Mouse (Mus musculus): ENCODE data around the gene Elovl6. TPM values are rescaled to one million over a fixed set of nuclear protein-coding genes. Genes with fewer than 3 reads are reported as not detected.

The Elovl6 gene
- polyA plus RNA-seq, 1 experiment from 2014 or later: 14.0 TPM

- ATAC-seq (ENCODE audit: borderline replicate concordance, extremely low read depth, low FRiP score, low TSS enrichment): no peak
- Histone ChIP-seq H3K36me3 (no peaks in the 10 kb centered on the region), H3K4me2 (no peak overlapping the region), H3K9me3 (no peaks in the 10 kb centered on the region), H3K9ac (no peak overlapping the region), H3K4me3 (no peak overlapping the region), H3K27ac (no peak overlapping the region), H3K4me1 (no peaks in the 10 kb centered on the region; the same call in 1 of the 2 replicates), H3K27me3 (no peaks in the 10 kb centered on the region)
- 68% methylated on average over 1 of the region's 1 CpGs for whole genome bisulfite sequencing
Measured at GRCm38 (mm10) chr3:129545228-129545627, 13.1 kb downstream of the Elovl6 start.

- Histone ChIP-seq H3K4me3 (no peak overlapping the region), H3K9me3 (no peaks in the 10 kb centered on the region), H3K4me1 (no peaks in the 10 kb centered on the region; the same call in 1 of the 2 replicates), H3K36me3 (no peaks in the 10 kb centered on the region), H3K27me3 (no peaks in the 10 kb centered on the region), H3K27ac (no peak overlapping the region), H3K4me2 (no peak overlapping the region), H3K9ac (no peak overlapping the region)
- WGBS: 87% methylated on average over 6 of the region's 6 CpGs
- ATAC-seq (ENCODE audit: borderline replicate concordance, extremely low read depth, low FRiP score, low TSS enrichment): no peak
Measured at GRCm38 (mm10) chr3:129545801-129546200, 13.6 kb downstream of the Elovl6 start.

- Histone ChIP-seq H3K9ac (no peak overlapping the region), H3K36me3 (no peaks in the 10 kb centered on the region), H3K4me2 (no peak overlapping the region), H3K9me3 (no peaks in the 10 kb centered on the region), H3K4me3 (no peak overlapping the region), H3K27ac (no peak overlapping the region), H3K27me3 (no peaks in the 10 kb centered on the region), H3K4me1 (peaks cover 9% of the 10 kb centered on the region)
- no peak for ATAC-seq (ENCODE audit: borderline replicate concordance, extremely low read depth, low FRiP score, low TSS enrichment)
- 43% methylated on average over 8 of the region's 8 CpGs for WGBS
Measured at GRCm38 (mm10) chr3:129547837-129548435, 15.8 kb downstream of the Elovl6 start.

DNA sequence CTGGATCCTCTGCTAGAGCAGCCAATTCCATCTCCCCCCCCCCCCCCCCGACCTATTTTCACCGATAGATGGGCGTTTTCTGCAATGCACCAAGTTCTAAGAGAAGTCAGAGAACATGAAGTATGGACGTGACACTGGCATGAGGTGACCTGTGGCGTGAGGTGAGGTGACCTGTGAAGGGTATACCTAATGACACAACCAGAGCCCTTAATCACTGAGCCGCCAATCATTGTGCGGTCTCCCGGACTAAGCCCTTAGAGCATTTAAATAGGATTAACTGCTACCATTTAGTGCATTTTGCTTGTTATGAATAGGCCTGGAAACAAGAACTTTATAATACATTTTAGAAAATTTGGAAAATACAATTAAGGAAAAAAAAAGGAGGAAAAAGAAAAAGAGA is 16.6 kb downstream of the Elovl6 start:
- no peak for ATAC-seq (ENCODE audit: borderline replicate concordance, extremely low read depth, low FRiP score, low TSS enrichment)
- H3K9ac ChIP-seq: no peak overlapping the region
- peaks cover 9% of the 10 kb centered on the region for H3K4me1 ChIP-seq
- no peak overlapping the region for H3K4me2 ChIP-seq
- no peak overlapping the region for H3K4me3 ChIP-seq
- no peak overlapping the region for H3K27ac ChIP-seq
- H3K9me3 ChIP-seq: no peaks in the 10 kb centered on the region
- 76% methylated on average over 8 of the region's 8 CpGs for WGBS
- no peaks in the 10 kb centered on the region for H3K27me3 ChIP-seq
- H3K36me3 ChIP-seq: no peaks in the 10 kb centered on the region

- 44% methylated on average over 5 of the region's 5 CpGs for WGBS
- Histone ChIP-seq H3K4me2 (no peak overlapping the region), H3K27ac (no peak overlapping the region), H3K27me3 (no peaks in the 10 kb centered on the region), H3K9ac (no peak overlapping the region), H3K4me1 (peaks cover 9% of the 10 kb centered on the region), H3K4me3 (no peak overlapping the region), H3K9me3 (no peaks in the 10 kb centered on the region), H3K36me3 (no peaks in the 10 kb centered on the region)
- no peak for ATAC-seq (ENCODE audit: borderline replicate concordance, extremely low read depth, low FRiP score, low TSS enrichment)
Measured at GRCm38 (mm10) chr3:129549546-129549945, 17.4 kb downstream of the Elovl6 start.

- Histone ChIP-seq H3K27ac (no peak overlapping the region), H3K4me1 (peaks cover 9% of the 10 kb centered on the region), H3K9me3 (no peaks in the 10 kb centered on the region), H3K4me2 (no peak overlapping the region), H3K36me3 (no peaks in the 10 kb centered on the region), H3K9ac (no peak overlapping the region), H3K27me3 (no peaks in the 10 kb centered on the region), H3K4me3 (no peak overlapping the region)
- ATAC-seq (ENCODE audit: borderline replicate concordance, extremely low read depth, low FRiP score, low TSS enrichment): no peak
- WGBS: 51% methylated on average over 9 of the region's 9 CpGs
Measured at GRCm38 (mm10) chr3:129551581-129552290, 19.6 kb downstream of the Elovl6 start.

DNA sequence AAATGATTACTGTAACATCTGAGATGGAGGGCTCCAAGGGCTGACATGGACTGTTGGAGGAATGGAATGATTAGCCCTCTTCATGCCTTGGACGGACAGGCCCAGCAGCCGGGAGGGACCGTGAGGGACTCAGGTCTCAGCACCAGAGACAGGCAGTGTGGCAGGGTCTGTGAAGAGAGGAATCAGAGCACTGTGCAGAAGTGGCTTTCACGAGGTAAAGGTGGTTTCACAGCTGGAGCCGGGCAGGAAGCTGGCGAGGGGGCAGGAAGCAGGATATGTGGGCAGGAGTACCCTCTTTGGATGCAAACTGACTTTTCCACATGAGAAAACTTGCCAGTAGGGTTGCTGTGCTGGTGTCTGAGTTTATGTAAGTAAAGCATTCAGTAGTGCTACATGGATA is 20.2 kb downstream of the Elovl6 start:
- H3K36me3 ChIP-seq: no peaks in the 10 kb centered on the region
- no peak overlapping the region for H3K27ac ChIP-seq
- 0 out of 2 replicates have a peak, but pooled peaks have one; percentile 27 for ATAC-seq (ENCODE audit: borderline replicate concordance, extremely low read depth, low FRiP score, low TSS enrichment)
- H3K4me2 ChIP-seq: no peak overlapping the region
- H3K9ac ChIP-seq: no peak overlapping the region
- 65% methylated on average over 6 of the region's 6 CpGs for WGBS
- peaks cover 9% of the 10 kb centered on the region for H3K4me1 ChIP-seq
- H3K27me3 ChIP-seq: no peaks in the 10 kb centered on the region
- no peaks in the 10 kb centered on the region for H3K9me3 ChIP-seq
- H3K4me3 ChIP-seq: no peak overlapping the region

DNA sequence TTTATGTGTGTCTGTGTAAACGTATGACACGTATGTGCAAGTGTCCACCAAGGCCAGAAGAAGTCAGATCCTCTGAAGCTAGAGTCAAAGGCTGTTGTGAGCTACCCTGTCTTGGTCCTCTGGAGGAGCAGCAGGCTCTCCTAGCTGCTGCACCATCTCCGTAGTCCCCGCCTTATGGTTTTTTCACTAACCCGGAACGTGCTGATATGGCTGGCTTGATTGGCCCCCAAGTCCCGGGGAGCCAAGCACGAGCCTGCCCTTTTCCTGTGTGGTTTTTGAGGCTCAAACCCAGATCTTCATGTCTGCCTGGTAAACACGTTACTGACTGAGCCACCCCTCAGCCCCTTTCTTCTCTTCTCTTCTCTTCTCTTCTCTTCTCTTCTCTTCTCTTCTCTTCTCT is 21.0 kb downstream of the Elovl6 start:
- no peak overlapping the region for H3K4me2 ChIP-seq
- H3K4me3 ChIP-seq: no peak overlapping the region
- WGBS: 85% methylated on average over 9 of the region's 9 CpGs
- H3K36me3 ChIP-seq: no peaks in the 10 kb centered on the region
- H3K9me3 ChIP-seq: no peaks in the 10 kb centered on the region
- no peak overlapping the region for H3K27ac ChIP-seq
- H3K27me3 ChIP-seq: no peaks in the 10 kb centered on the region
- peaks cover 9% of the 10 kb centered on the region for H3K4me1 ChIP-seq
- H3K9ac ChIP-seq: no peak overlapping the region
- no peak for ATAC-seq (ENCODE audit: borderline replicate concordance, extremely low read depth, low FRiP score, low TSS enrichment)

DNA sequence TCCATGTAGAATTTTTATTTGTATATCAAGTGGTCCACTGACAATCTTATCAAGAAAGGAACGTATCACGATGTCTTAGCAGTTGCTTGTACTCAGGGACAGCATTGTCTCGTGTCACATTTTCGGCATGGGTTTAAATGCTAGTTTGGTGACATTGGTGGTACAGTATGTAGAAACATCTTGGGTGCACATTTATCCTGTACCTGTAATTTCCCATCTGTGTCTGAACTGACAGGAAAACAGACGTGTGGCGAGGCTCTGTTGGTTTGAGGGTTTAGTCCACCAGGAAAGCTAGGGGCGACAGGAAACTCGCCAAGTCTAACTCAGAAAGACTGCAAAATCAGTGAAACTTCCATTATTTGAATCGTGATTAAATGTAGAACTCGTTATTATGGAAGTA is 21.5 kb downstream of the Elovl6 start:
- Histone ChIP-seq H3K27me3 (no peaks in the 10 kb centered on the region), H3K36me3 (no peaks in the 10 kb centered on the region), H3K9ac (no peak overlapping the region), H3K4me2 (no peak overlapping the region), H3K27ac (no peak overlapping the region), H3K4me1 (peaks cover 9% of the 10 kb centered on the region), H3K4me3 (no peak overlapping the region), H3K9me3 (no peaks in the 10 kb centered on the region)
- 86% methylated on average over 10 of the region's 10 CpGs for WGBS
- no peak for ATAC-seq (ENCODE audit: borderline replicate concordance, extremely low read depth, low FRiP score, low TSS enrichment)

- no peaks in the 10 kb centered on the region for H3K27me3 ChIP-seq
- no peak overlapping the region for H3K4me3 ChIP-seq
- peaks cover 9% of the 10 kb centered on the region for H3K4me1 ChIP-seq
- H3K27ac ChIP-seq: no peak overlapping the region
- no peak overlapping the region for H3K9ac ChIP-seq
- WGBS: 70% methylated on average over 4 of the region's 4 CpGs
- no peaks in the 10 kb centered on the region for H3K9me3 ChIP-seq
- H3K4me2 ChIP-seq: no peak overlapping the region
- no peaks in the 10 kb centered on the region for H3K36me3 ChIP-seq
- no peak for ATAC-seq (ENCODE audit: borderline replicate concordance, extremely low read depth, low FRiP score, low TSS enrichment)
Measured at GRCm38 (mm10) chr3:129554436-129554835, 22.3 kb downstream of the Elovl6 start.

DNA sequence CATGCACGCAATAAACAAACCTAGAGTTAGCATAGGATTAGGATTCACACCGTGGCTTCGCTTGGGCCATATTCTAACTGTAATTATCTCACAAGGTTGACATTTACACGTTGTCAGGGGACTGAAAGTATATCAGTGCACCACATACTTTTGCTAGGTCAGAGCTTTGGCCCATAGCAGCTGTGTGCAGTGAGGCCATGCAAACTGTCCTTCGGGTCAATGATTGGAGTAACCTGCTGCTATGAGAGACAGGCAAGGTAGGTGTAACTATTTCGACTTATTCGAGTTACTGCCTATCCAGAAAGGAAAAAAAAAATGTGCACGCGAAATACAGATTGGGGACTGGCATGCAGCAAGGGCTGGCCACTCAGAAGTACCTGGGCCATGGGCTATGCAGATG is 24.9 kb downstream of the Elovl6 start:
- 83% methylated on average over 9 of the region's 9 CpGs for WGBS
- H3K27ac ChIP-seq: no peak overlapping the region

DNA sequence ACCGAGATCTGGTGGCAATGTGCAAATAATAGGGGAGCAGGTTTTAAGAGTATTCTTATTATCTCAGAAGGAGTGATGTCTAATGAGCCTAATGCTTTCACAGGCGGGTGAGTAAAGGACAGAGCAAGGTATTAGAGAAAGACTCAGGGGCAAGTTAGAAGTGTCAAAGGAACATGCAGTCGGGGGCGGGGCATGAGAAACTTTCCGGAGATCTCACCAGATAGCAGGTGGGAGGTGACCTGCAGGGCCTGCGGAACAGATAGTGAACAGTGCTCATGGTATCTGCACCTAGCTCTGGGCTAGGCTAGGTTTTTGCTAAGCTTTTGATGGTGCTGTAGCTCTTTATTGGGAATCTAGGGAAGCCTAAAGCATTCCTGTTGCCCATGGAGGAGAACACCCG is 25.4 kb downstream of the Elovl6 start:
- H3K9ac ChIP-seq: no peak overlapping the region
- no peaks in the 10 kb centered on the region for H3K9me3 ChIP-seq
- no peak for ATAC-seq (ENCODE audit: borderline replicate concordance, extremely low read depth, low FRiP score, low TSS enrichment)
- no peak overlapping the region for H3K27ac ChIP-seq
- WGBS: 81% methylated on average over 7 of the region's 7 CpGs
- H3K4me2 ChIP-seq: no peak overlapping the region
- no peaks in the 10 kb centered on the region for H3K36me3 ChIP-seq
- no peaks in the 10 kb centered on the region for H3K4me1 ChIP-seq
- no peak overlapping the region for H3K4me3 ChIP-seq
- H3K27me3 ChIP-seq: no peaks in the 10 kb centered on the region

More for the DNA sequence above, 24.9 kb downstream of the Elovl6 start:
- Histone ChIP-seq H3K9me3 (no peaks in the 10 kb centered on the region), H3K9ac (no peak overlapping the region), H3K4me2 (no peak overlapping the region), H3K36me3 (no peaks in the 10 kb centered on the region), H3K4me3 (no peak overlapping the region), H3K4me1 (no peaks in the 10 kb centered on the region), H3K27me3 (no peaks in the 10 kb centered on the region)
- ATAC-seq (ENCODE audit: borderline replicate concordance, extremely low read depth, low FRiP score, low TSS enrichment): no peak

All from lung, embryonic 15.5 days (tissue).